Mouse (Mus musculus) myocyte (in vitro differentiated cells): Measurements from ENCODE around the gene Gm11042. TPM values are rescaled to one million over a fixed set of nuclear protein-coding genes. Genes with fewer than 3 reads are reported as not detected.

Experiments
- H3K27me3 ChIP-seq: one replicate; pipeline ENCODE4 v1.6.1; 2011; ENCODE audit not compliant: control insufficient read depth, insufficient read depth, insufficient read length
- H3K36me3 ChIP-seq: one replicate; pipeline ENCODE4 v1.6.1; 2011; ENCODE audit not compliant: control insufficient read depth, insufficient read depth
- H3K4me2 ChIP-seq: one replicate; pipeline ENCODE4 v1.6.1; 2011; ENCODE audit warnings: low read depth, control low read depth
- H3K4me3 ChIP-seq: one replicate; pipeline ENCODE4 v1.5.1; 2011; ENCODE audit warnings: mild to moderate bottlenecking, control low read depth, moderate library complexity
- H3K79me2 ChIP-seq: one replicate; pipeline ENCODE4 v1.6.1; 2011; ENCODE audit not compliant: control insufficient read depth, insufficient read depth
- H3ac ChIP-seq: one replicate; pipeline ENCODE4 v1.6.1; 2011; ENCODE audit not compliant: control insufficient read depth, insufficient read length
- CEBPB ChIP-seq: IDR thresholded peaks from 2 replicates; pipeline ENCODE4 v1.6.1; 2011; ENCODE audit warnings: mild to moderate bottlenecking, moderate library complexity; ENCODE audit not compliant: poor library complexity, insufficient read depth, severe bottlenecking
- E2F4 ChIP-seq: IDR thresholded peaks from one replicate; pipeline ENCODE4 v1.6.1; 2011; ENCODE audit warnings: mild to moderate bottlenecking, control low read depth, moderate library complexity; ENCODE audit not compliant: insufficient read depth
- MAX ChIP-seq: IDR thresholded peaks from one replicate; pipeline ENCODE4 v1.6.1; 2011; ENCODE audit warnings: low read depth, mild to moderate bottlenecking, control low read depth
- MYOD1 ChIP-seq, 3 experiments: IDR thresholded peaks; one replicate each; pipeline ENCODE4 v1.6.1; 2011; ENCODE audit warnings: control low read depth in 2 of 3, low read depth in 2 of 3, mild to moderate bottlenecking in 2 of 3, moderate library complexity in 1 of 3; ENCODE audit not compliant: insufficient read length in 2 of 3, control insufficient read depth in 1 of 3
- MYOG ChIP-seq, 3 experiments: IDR thresholded peaks; one replicate each; pipeline ENCODE4 v1.6.1; 2011; ENCODE audit warnings: control low read depth in 2 of 3, low read depth in 2 of 3, mild to moderate bottlenecking in 2 of 3; ENCODE audit not compliant: insufficient read length in 2 of 3, control insufficient read depth in 1 of 3, insufficient read depth in 1 of 3
- POLR2AphosphoS2 ChIP-seq: IDR thresholded peaks from one replicate; pipeline ENCODE4 v1.6.1; 2011; ENCODE audit warnings: low read depth, control low read depth; ENCODE audit not compliant: insufficient read length
- REST ChIP-seq: IDR thresholded peaks from one replicate; pipeline ENCODE4 v1.6.1; 2011; ENCODE audit warnings: mild to moderate bottlenecking, control low read depth, moderate library complexity; ENCODE audit not compliant: insufficient read depth, insufficient read length
- SRF ChIP-seq: IDR thresholded peaks from one replicate; pipeline ENCODE4 v1.6.1; 2011; ENCODE audit warnings: low read depth; ENCODE audit not compliant: control insufficient read depth, insufficient read length
- TCF12 ChIP-seq: IDR thresholded peaks from one replicate; pipeline ENCODE4 v1.6.1; 2011; ENCODE audit warnings: mild to moderate bottlenecking, control low read depth; ENCODE audit not compliant: poor library complexity, insufficient read depth, severe bottlenecking
- TCF3 ChIP-seq: IDR thresholded peaks from one replicate; pipeline ENCODE4 v1.6.1; 2011; ENCODE audit warnings: low read depth, control low read depth; ENCODE audit not compliant: insufficient read length
- USF1 ChIP-seq: IDR thresholded peaks from one replicate; pipeline ENCODE4 v1.6.1; 2011; ENCODE audit warnings: low read depth, mild to moderate bottlenecking, control low read depth, moderate library complexity
- polyA plus RNA-seq: library from polyadenylated mRNA; unstranded; fragments of >200 nt; fragmentation: generic; extraction: Trizol; gene quantifications from one replicate; pipeline ENCODE4 v1.2.1, GENCODE M21; 2012; ENCODE audit warnings: missing spikeins

Gm11042 gene
- polyA plus RNA-seq, 1 experiment = not detected

DNA sequence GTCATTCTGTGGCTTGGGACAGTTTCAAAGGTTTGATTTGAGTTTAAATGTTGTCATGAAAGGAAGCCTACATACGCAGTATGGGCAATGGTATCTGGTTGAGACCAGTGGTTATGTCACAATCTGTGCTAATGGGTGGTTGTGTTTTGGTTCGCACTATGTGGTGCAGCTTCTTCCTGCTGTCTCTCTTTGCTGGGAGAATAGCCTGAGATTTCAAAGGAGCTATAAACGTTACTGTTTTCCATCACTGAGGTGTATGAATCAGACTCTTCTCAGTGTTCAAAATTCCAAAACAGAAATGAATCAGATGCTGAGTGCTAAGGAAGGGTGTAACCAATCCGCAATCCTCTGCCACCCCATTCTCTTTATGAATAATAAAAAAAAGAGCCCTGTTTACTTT lies 49.1 kb downstream of the Gm11042 start:
- Histone ChIP-seq H3K79me2 (no peaks in the 10 kb centered on the region), H3ac (no peak overlapping the region), H3K36me3 (no peaks in the 10 kb centered on the region), H3K4me2 (no peak overlapping the region), H3K27me3 (no peaks in the 10 kb centered on the region), H3K4me3 (no peak overlapping the region)
- TF ChIP-seq CEBPB (no peak), USF1 (no peak), SRF (no peak), TCF3 (no peak), REST (no peak), POLR2AphosphoS2 (no peak), MYOG (IDR thresholded peaks at IDR 0.05; ENCODE audit: control insufficient read depth in 1 of 3, insufficient read depth in 1 of 3, insufficient read length in 2 of 3, low read depth in 2 of 3) (no peak), MYOD1 (IDR thresholded peaks at IDR 0.05; ENCODE audit: control insufficient read depth in 1 of 3, insufficient read length in 2 of 3, low read depth in 2 of 3) (no peak), E2F4 (no peak), TCF12 (no peak), MAX (no peak)
